Mouse (Mus musculus) intestine, embryonic 14.5 days (tissue): ENCODE results near the gene Pyy. TPM values are rescaled to one million over a fixed set of nuclear protein-coding genes. Genes with fewer than 3 reads are reported as not detected.

Experiments
- ATAC-seq: fragments of 200-750 bp; cut with Nextera tagmentation; replicated peaks from 2 replicates; pipeline ENCODE4 v1.8.0; 2017; ENCODE audit warnings: low read depth, moderate number of reproducible peaks, moderate TSS enrichment, moderate library complexity; ENCODE audit not compliant: low FRiP score, low TSS enrichment
- DNase-seq: peaks from one replicate; pipeline ENCODE4 v3.0.0-alpha.2; 2018; ENCODE audit warnings: low spot score
- H3K27ac ChIP-seq: fragments of 300-500 bp; sonication (generic); 2 replicates; pipeline ENCODE4 v1.5.1; 2014; ENCODE audit warnings: low read depth, mild to moderate bottlenecking, control low read depth
- H3K27me3 ChIP-seq: fragments of 300-500 bp; sonication (generic); replicated peaks from 2 replicates; pipeline ENCODE4 v1.6.1; 2014; ENCODE audit warnings: low read length, control low read depth; ENCODE audit not compliant: control insufficient read depth, insufficient read depth
- H3K36me3 ChIP-seq: fragments of 300-500 bp; sonication (generic); 2 replicates; pipeline ENCODE4 v1.6.1; 2014; ENCODE audit warnings: low read length, control low read depth; ENCODE audit not compliant: control insufficient read depth, insufficient read depth
- H3K4me1 ChIP-seq: fragments of 300-500 bp; sonication (generic); replicated peaks from 2 replicates; pipeline ENCODE4 v1.6.1; 2014; ENCODE audit warnings: low read length, control low read depth, mixed read lengths; ENCODE audit not compliant: control insufficient read depth, insufficient read depth
- H3K4me2 ChIP-seq: fragments of 300-500 bp; sonication (generic); 2 replicates; pipeline ENCODE4 v1.6.1; 2014; ENCODE audit warnings: low read length
- H3K4me3 ChIP-seq: fragments of 300-500 bp; sonication (generic); 2 replicates; pipeline ENCODE4 v1.5.1; 2014; ENCODE audit warnings: low read depth, low read length, control low read depth, mixed read lengths
- H3K9ac ChIP-seq: fragments of 300-500 bp; sonication (generic); 2 replicates; pipeline ENCODE4 v1.6.1; 2014; ENCODE audit warnings: mild to moderate bottlenecking, low read length
- H3K9me3 ChIP-seq: fragments of 300-500 bp; sonication (generic); 2 replicates; pipeline ENCODE4 v1.6.1; 2016; ENCODE audit warnings: low read length, control low read depth; ENCODE audit not compliant: control insufficient read depth
- WGBS: fragments of 180-500 bp; shearing (Covaris S2); extraction: QIAGEN DNeasy Blood & Tissue Kit; methylation state at CpG from one replicate; pipeline ENCODE4 v1.1.7; 2014; 5-methylcytosine and 5-hydroxymethylcytosine counted together
- polyA plus RNA-seq: library from polyadenylated mRNA; unstranded; fragments of >200 nt; fragmentation: Nextera tagmentation; extraction: Ambion mirVana; gene quantifications from 2 replicates; pipeline ENCODE4 v1.2.1, GENCODE M21; 2014

The Pyy gene
- 41.5 TPM in 1 of 2 replicates, not detected in the other for polyA plus RNA-seq

GRCm38 (mm10) chr11:102107732-102108131, at the start of gene Pyy:
Gene Pyy (minus strand): TSS chr11:102107832.
- Histone ChIP-seq H3K4me1 (0 out of 2 replicates have a peak, but pooled peaks cover 4% of the 10 kb centered on the region), H3K9me3 (no peaks in the 10 kb centered on the region), H3K4me3 (no peak within 1 kb of the TSS), H3K36me3 (no peaks in the 10 kb centered on the region), H3K9ac (no peak within 1 kb of the TSS), H3K27me3 (peaks cover 59% of the 10 kb centered on the region), H3K27ac (no peak within 1 kb of the TSS), H3K4me2 (peak within 1 kb of the TSS; percentile 6; the same call in 1 of the 2 replicates)
- DNase-seq: no peak
- WGBS: 11% methylated on average over 9 of the region's 9 CpGs
- no peak for ATAC-seq

DNA sequence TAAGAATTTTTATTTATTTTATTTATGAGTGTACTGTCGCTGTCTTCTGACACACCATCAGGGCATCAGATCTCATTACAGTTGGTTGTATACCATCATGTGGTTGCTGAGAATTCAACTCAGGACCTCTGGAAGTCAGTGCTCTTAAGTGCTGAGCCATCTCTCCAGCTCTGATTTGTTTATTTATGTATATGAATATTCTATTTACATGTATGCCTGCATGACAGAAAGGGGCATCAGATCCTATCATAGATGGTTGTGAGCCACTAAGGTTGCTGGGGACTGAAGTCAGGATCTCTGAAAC, 49.1 kb upstream of the Pyy start:
- Histone ChIP-seq H3K4me1 (0 out of 2 replicates have a peak, but pooled peaks cover 8% of the 10 kb centered on the region), H3K4me3 (peak overlapping the region; percentile 58), H3K4me2 (peak overlapping the region; percentile 81), H3K27me3 (no peaks in the 10 kb centered on the region), H3K36me3 (peaks cover 32% of the 10 kb centered on the region), H3K9me3 (no peaks in the 10 kb centered on the region), H3K9ac (no peak overlapping the region), H3K27ac (no peak overlapping the region)
- WGBS: 29% methylated on average over 1 of the region's 1 CpGs
- no peak for DNase-seq
- no peak; the same call in 1 of the 2 replicates for ATAC-seq

- DNase-seq (peak; percentile 93), ATAC-seq (peak; percentile 71)
- Histone ChIP-seq H3K9ac (peak within 1 kb of the TSS; percentile 49), H3K27me3 (no peaks in the 10 kb centered on the region), H3K36me3 (peaks cover 28% of the 10 kb centered on the region), H3K9me3 (no peaks in the 10 kb centered on the region), H3K4me1 (0 out of 2 replicates have a peak, but pooled peaks cover 8% of the 10 kb centered on the region), H3K27ac (peak within 1 kb of the TSS; percentile 58; the same call in 1 of the 2 replicates), H3K4me2 (peak within 1 kb of the TSS; percentile 81), H3K4me3 (peak within 1 kb of the TSS; percentile 58)
- under 1% methylated on average over 37 of the region's 37 CpGs for WGBS
Observed at GRCm38 (mm10) chr11:102156039-102156785, 48.6 kb upstream of the Pyy start, which contains the start of gene Tmem101. Gene Tmem101 (minus strand): TSS chr11:102156404.

DNA sequence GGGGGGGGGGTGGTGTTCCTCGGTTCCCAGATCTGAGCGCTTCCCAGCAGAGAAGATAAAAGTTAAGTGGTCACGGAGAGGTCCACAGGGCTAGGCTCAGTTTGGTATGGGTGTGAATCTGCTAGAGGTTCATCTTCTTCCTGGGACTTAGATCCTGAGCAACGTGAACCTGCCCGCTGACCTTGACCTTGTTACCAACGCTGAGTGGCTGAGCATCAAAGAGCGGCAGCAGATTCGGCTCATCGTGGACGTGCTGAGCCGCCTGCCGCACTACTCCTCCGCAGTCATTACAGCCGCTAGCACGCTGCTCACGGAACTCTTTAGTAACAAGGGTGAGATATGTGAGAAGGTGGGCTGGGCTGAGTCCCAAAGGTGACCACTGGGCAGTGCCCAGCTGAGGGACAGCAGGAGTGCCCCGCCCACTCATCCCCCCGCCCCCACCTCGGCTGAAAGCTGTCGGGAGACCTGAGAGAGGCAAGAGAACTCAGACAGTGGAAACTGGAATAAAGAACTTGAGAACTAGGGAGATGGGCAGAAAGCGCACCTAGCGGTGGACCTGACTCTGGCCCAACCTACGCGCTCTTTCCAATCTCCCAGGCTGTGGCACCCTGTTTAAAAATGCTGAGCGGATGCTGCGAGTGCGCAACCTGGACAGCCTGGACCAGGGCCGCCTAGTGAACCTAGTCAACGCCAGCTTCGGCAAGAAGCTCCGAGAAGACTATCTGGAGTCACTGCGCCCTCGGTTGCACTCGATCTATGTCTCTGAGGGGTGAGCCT, 39.8 kb upstream of the Pyy start:
- no peak for DNase-seq

DNA sequence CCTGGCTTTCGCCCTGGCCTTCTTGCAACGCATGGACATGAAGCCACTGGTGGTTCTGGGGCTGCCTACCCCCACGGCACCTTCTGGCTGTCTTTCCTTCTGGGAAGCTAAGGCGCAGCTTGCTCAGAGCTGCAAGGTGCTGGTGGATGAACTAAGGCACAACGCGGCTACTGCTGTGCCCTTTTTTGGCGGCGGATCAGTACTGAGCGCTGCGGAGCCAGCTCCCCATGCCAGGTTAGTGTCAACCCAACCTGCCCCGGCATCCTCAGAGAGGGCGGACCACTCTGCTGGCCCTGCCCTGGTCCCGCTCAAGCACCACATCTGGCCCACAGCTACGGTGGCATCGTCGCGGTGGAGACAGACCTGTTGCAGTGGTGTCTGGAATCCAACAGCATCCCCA, 38.9 kb upstream of the Pyy start:
- ATAC-seq (no peak), DNase-seq (no peak)
- Histone ChIP-seq H3K9ac (no peak overlapping the region), H3K36me3 (no peaks in the 10 kb centered on the region), H3K27me3 (peaks cover 54% of the 10 kb centered on the region), H3K4me2 (peak overlapping the region; percentile 49), H3K4me1 (peaks cover 8% of the 10 kb centered on the region), H3K9me3 (no peaks in the 10 kb centered on the region), H3K27ac (no peak overlapping the region), H3K4me3 (peak overlapping the region; percentile 17)
- whole genome bisulfite sequencing: 13% methylated on average over 17 of the region's 17 CpGs

More for the DNA sequence above, 39.8 kb upstream of the Pyy start:
- peak overlapping the region; percentile 13; the same call in 1 of the 2 replicates for H3K4me3 ChIP-seq
- WGBS: 10% methylated on average over 34 of the region's 34 CpGs
- peaks cover 54% of the 10 kb centered on the region for H3K27me3 ChIP-seq
- H3K36me3 ChIP-seq: no peaks in the 10 kb centered on the region
- no peak overlapping the region for H3K4me2 ChIP-seq
- H3K27ac ChIP-seq: no peak overlapping the region
- no peaks in the 10 kb centered on the region for H3K9me3 ChIP-seq
- H3K9ac ChIP-seq: no peak overlapping the region
- ATAC-seq: no peak
- peaks cover 8% of the 10 kb centered on the region for H3K4me1 ChIP-seq

DNA sequence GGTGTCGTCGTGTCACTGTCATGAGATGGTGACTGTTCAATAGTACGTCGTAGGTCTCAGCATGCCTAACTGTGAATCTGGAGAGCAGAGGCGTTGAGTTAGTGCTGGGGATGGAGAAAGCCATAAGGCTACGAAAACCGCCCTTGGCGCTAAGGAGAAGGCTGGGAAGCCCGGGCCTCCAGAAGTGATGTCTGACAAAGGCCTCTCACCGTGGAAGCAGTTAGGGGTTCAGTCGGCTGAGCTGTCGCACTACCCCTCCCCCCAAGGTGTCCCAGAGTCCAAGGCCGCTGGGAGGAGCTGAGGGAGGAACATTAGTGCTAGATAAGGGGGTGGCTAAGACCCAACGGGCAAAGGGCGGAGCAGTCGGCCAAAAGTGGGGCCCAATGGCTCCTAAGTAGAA, 38.4 kb upstream of the Pyy start:
- 5% methylated on average over 16 of the region's 16 CpGs for WGBS

DNA sequence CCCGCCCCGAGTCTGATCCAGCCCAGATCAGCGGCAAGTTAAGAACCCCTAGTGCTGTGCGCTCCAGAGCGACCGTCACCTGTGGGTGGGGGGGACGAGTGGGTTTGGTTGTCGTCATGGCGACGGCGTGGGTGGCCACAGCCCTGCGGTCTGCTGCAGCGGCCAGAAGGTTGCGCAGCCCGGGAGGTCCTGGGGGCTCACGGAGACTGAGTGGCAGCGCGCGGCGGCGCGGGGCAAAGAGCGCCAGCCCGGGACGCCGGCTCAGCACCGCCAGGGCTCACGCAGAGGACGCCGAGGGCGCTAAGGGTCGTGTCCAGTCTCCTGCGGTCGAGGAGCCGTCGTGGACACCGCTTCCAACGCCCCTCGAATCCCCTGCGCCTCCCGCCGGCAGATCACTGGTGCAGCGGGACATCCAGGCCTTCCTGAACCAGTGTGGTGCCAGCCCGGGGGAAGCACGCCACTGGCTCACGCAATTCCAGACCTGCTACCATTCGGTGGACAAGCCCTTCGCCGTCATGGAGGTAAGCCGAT, 37.9 kb upstream of the Pyy start, which contains the start of gene Nags:
Gene Nags (plus strand): TSS at position 43 of the 531 bp plus-strand sequence.
- H3K27ac ChIP-seq: no peak within 1 kb of the TSS
- ATAC-seq (0 out of 2 replicates have a peak, but pooled peaks have one; percentile 32), DNase-seq (no peak)
- H3K9ac ChIP-seq: no peak within 1 kb of the TSS
- H3K9me3 ChIP-seq: no peaks in the 10 kb centered on the region
- peak within 1 kb of the TSS; percentile 49 for H3K4me2 ChIP-seq
- peaks cover 54% of the 10 kb centered on the region for H3K27me3 ChIP-seq
- no peaks in the 10 kb centered on the region for H3K36me3 ChIP-seq
- peaks cover 8% of the 10 kb centered on the region for H3K4me1 ChIP-seq
- peak within 1 kb of the TSS; percentile 17 for H3K4me3 ChIP-seq
- WGBS: 1% methylated on average over 50 of the region's 50 CpGs

More for the DNA sequence above, 38.4 kb upstream of the Pyy start:
- peaks cover 8% of the 10 kb centered on the region for H3K4me1 ChIP-seq
- peak; percentile 75 for DNase-seq
- H3K9me3 ChIP-seq: no peaks in the 10 kb centered on the region
- no peak overlapping the region for H3K27ac ChIP-seq
- peak overlapping the region; percentile 17 for H3K4me3 ChIP-seq
- ATAC-seq: 0 out of 2 replicates have a peak, but pooled peaks have one; percentile 6
- H3K4me2 ChIP-seq: peak overlapping the region; percentile 49
- H3K27me3 ChIP-seq: peaks cover 54% of the 10 kb centered on the region
- H3K9ac ChIP-seq: no peak overlapping the region
- no peaks in the 10 kb centered on the region for H3K36me3 ChIP-seq

DNA sequence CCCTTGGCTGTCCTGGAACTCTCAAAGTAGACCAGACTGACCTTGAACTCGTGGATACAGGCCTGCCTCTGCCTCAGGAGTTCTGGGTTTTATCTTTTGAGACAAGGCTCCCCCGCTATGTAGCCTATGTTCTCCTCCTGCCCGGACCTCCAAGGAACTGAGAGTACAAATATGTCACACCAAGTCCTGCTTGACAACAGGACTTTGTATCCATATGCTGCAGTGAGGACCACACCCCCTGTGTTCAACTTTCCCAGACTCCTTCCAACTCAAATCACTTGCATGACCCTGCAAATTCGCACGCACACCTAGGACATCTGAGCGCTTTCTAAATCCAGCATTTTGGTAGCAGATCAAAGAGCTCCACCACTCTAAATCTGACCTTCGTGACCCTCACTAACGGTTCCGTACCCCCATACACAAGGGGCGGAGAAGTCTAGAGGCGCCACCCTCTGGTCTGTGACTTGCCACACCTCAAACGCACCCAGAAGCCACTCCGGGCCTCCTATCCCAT, 37.4 kb upstream of the Pyy start:
- 19% methylated on average over 13 of the region's 13 CpGs for WGBS
- peak overlapping the region; percentile 49 for H3K4me2 ChIP-seq
- no peak overlapping the region for H3K27ac ChIP-seq
- H3K27me3 ChIP-seq: peaks cover 54% of the 10 kb centered on the region
- no peaks in the 10 kb centered on the region for H3K36me3 ChIP-seq
- peak overlapping the region; percentile 17 for H3K4me3 ChIP-seq
- H3K9ac ChIP-seq: no peak overlapping the region
- ATAC-seq (no peak), DNase-seq (no peak)
- peaks cover 8% of the 10 kb centered on the region for H3K4me1 ChIP-seq
- H3K9me3 ChIP-seq: no peaks in the 10 kb centered on the region
